Mouse (Mus musculus): ENCODE measurements at regions not wholly inside any gene's neighbourhood (a gene's known extent, or its start where the extent isn't known, plus 50 kb on each side); places are given as distances from the start of the nearest gene placed in this dataset.

- DNase-seq (ENCODE audit: low spot score in 2 of 2) = no peak
Observed at GRCm38 (mm10) chr12:67929842-67930241, 707.5 kb upstream of the Mdga2 start.

DNA sequence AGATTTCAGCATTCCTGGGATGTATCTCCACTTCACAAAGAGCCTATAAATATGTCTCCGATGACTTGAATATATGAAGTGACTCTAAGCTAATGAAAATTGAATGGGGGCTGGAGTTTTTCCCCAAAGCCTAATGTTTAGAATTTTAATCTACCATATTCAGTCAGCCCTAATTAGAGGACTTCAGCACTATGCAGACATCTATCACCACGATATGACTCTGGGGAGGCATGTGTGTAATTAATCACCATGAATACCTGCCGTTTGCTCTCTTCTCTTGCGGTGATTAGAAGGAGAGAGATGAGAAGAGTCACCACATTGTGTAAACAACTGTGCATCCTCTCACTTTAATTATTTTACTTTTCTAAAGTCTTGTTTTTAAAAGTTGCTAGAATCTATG, 692.3 kb upstream of the Mdga2 start:
- DNase-seq (ENCODE audit: low spot score in 2 of 2) = no peak

DNA sequence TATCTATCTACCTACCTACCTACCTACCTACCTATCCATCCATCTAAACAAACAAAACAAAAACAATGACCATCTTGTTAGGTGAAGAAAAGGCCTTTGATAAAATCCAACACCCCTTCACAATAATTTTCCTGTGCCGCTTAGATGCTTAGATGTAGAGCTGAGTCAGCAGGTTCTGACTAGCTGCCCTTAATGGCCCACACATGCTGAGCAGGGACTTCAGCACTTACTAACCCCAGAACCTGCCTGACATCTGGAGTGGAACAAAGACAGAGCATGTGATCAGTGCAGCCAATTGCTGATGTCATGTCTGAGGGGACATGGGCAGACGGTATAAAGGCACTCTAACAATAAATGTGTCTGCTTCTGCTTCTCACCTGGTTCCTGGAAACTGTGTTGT, 664.9 kb upstream of the Mdga2 start:
- DNase-seq (ENCODE audit: low spot score in 2 of 2) = no peak

- peak; percentile 72 to 86 for DNase-seq (ENCODE audit: low spot score in 2 of 2)
Observed at GRCm38 (mm10) chr12:67862615-67863014, 640.3 kb upstream of the Mdga2 start.

DNA sequence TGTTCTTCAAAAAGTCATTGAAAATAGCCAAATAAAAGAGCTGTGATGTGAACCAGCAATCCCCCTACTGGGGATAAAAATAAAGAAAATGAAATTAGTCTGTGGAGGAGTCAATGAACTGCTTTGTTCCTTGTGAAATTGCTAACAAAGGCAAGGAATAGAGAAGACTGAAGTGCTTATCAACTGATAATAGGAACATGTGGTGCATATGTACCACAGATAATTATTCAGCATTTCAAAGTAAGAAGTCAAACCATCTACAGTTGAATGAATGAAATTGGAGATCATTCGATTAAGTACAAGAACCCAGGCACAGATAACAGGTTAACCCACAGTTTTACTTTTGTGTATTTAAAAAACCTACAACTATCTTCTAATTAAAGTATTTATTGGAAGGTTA, 638.4 kb upstream of the Mdga2 start:
- no peak for DNase-seq (ENCODE audit: low spot score in 2 of 2)

GRCm38 (mm10) chr12:67852625-67853024, 630.3 kb upstream of the Mdga2 start:
- no peak for DNase-seq (ENCODE audit: low spot score in 2 of 2)

DNA sequence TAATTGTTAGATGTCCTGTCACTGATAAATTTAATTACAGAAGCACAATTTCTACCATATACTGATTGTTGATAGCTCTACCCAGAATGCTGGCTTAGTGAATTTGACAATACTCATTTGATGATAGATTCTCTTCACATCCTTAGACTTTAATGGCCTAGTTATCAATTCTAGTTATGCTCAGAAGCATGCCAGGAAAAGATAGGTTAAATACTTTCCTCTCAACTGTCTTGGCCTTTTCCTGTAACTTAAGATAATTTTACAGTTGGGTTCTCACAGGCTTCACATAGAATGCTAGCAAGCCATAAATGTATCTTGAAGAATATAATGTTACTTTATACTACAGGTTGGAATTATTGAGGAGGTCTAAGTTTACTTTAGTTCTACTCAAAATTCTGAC, 625.2 kb upstream of the Mdga2 start:
- no peak for DNase-seq (ENCODE audit: low spot score in 2 of 2)

DNA sequence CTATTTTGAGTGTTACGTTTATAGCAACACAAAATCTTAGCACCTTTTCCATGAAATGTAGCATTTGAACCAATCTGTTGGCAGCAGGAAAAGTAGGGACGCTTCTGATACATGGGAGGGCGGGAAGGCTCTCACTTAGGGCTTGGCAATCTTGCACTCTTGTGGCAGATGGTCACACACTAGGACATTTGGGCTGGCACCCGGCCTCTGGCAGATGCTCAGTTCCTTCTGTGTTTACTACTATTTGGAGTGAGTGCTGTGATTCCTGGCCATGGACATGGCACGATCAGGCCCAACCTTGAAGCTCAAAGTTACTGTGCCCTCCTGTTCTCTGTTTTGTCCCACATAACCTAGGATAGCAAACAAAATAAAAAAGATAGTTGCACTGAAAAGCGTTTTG, 581.9 kb upstream of the Mdga2 start:
- peak in 1 of 2 experiments; percentile 14 for DNase-seq (ENCODE audit: low spot score in 2 of 2)

DNA sequence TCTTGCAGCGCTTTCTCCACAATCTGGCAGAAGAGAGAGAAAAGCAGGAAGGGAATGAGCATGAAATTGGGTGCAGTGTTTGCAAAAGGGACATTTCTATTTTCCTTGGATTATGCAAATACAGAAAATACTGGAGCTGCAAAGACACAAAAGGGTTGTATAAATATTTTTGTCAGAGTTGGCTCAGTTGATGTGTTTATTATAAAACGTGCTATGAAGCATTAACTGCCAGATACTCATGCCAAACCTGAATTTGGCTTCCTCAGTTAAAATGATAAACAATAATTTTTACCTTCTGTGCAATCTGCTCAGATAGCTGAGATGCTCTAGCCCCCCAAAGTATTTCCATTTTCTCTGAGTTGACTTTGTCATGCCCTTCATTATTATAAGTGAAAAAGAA, 577.4 kb upstream of the Mdga2 start:
- no peak for DNase-seq (ENCODE audit: low spot score in 2 of 2)
